Mouse (Mus musculus): ENCODE measurements around the gene Rpap1.

Gene Rpap1

DNA sequence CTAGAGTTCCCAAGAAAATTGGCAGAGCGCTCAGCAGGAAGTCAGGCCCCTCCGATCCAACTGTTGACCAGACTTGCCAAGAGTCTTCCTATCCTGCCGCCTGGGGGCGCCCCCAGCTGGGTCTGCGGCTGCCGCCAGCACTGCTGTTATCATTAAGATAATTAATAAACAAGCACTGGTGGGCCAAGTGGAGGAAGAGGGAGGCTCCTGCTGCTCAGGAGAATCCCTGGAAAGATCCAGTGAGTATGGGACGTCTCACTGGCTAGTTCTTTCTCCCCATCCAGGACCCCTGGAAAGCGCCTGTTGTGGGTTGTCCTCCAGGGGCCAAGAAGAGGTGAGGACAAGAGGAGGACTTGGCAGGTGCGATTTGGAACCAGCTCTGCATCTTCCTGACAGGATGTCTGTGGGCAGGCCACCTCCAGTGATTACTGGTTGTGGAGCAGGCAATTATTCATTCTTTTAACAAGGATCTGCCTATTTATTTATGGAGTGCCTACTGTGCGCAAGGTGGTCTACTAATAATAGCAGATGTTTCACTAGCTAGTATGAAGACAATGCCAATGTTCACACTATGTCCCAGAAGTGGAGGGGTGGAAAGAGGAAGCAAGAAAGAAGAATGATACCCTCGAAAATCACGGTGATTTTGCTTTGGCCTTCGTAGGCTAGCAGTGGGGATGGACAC is 11.1 kb upstream of the Rpap1 start:
- peak; percentile 83 to 89 for DNase-seq

DNA sequence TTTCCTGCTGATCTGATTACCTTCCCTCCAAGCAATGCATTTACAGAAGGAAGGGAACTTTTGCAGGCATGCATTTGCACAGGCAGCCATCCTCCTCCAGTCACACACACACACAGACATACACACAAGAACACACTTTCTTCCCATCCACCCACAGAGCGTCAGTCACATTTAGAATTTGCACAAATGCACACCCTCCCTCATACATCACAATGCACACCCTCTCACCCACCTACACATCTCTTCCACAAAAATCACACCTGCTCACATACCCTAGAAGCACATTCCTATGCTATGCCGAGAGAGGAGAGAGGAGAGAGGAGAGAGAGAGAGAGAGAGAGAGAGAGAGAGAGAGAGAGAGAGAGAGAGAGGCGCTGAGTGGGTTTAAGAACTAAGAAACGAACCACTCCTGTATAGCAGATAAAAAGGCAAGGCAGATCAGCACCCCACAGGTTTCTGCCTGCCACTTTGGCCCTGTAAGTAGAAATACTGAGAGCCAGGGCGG is 10.0 kb upstream of the Rpap1 start, which contains the start of gene Tyro3:
Tyro3 (plus strand) TSS at position 455 of the 505 bp plus-strand sequence.
- DNase-seq: no peak

DNA sequence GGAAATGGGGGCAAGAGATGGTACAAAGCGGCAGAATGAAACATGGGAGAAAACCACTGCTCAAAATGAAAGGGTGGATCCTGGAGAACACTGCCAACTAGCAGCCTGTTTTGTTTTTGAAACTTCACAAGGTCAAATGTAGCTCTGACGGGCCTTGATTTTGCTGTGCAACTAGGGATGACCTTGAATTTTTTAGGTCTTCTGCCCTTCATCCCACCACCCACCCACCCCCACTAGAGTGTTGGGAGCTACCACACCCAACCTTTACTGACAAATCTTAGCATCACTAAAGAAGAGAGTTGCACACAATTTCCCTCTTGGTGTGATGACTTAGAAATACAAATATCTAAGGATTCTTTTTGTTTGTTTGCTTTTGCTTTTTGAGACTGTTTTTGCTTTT is 2.7 kb upstream of the Rpap1 start:
- no peak for DNase-seq

DNA sequence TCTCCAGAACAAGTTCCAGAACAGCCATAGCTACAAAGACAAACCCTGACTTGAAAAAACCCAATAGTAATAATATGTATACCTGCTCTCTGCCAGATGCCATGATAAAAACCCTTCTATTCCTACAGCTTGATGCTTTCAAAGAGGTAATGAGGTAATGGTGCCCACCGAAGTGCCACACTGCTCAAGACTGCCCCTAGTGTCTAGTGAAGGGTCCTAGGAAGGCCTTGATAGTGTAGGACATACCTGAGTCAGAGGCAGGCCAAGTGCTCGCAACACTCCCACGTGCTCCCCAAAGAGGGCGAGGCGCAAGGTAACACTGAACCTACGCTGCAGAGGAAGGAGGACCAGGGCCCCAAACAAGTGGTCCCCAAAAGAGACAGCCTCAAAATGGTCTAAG is 20.1 kb downstream of the Rpap1 start:
- DNase-seq: no peak

DNA sequence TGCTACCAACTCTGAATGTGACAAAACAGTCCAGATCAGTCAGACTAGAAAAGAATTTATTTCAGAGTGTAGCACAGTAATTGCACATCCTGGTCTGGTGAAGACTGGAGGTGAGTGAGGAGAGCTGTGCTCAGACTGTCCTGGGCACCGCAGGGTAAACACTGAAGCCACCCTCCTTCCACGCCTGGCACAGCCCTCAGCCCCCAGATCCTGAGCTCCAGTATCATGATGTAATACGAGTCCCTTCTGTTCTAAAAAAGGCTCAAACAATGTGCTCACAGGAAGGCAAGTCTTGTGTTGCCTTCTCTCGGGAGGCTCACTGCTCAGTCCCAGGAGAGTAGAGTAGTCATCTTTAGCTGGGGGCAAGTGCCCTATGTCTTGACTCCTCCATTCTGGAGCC is 23.4 kb downstream of the Rpap1 start:
- no peak for DNase-seq

DNA sequence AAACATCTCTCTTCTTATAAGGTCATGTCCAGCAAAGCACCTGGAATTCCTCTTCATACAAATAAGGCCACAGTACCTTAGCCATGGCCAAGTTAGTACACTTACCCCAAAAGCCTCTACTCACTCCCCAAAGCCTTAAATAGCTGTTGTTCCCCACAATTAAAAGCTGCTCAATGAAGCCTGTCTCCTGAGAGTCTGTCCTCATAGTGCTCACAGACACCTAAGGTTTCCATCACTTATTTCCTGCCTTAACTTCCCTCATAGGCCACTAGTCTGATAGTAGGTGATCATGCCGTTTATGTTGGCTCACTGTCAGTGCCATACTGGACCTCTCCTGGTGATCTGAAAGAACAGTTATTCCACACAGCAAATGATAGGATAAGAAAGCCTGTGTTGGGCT is 25.1 kb downstream of the Rpap1 start:
- DNase-seq: no peak

DNA sequence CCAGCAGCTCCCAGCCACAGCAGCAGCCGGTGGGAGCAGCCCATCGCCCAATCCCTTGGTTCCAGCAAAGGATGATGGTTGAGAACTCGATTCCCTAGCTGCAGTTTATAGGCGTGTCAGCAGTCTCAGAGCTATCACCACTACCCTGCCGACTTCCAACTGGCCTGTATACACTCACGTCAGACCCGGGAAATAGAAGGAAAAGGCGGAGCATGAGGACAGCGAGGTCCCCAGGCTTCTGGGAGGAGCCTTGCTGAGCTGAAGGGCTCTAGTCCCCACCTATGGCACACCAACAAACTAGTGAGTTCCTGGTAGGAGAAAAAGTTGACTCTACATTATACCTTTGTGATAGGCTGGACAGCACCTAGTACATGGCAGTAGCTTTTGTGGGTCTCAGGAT is 27.1 kb downstream of the Rpap1 start, which contains the start of gene Ltk:
Ltk (minus strand) TSS at position 181 of the 400 bp plus-strand sequence.
- DNase-seq: no peak

DNA sequence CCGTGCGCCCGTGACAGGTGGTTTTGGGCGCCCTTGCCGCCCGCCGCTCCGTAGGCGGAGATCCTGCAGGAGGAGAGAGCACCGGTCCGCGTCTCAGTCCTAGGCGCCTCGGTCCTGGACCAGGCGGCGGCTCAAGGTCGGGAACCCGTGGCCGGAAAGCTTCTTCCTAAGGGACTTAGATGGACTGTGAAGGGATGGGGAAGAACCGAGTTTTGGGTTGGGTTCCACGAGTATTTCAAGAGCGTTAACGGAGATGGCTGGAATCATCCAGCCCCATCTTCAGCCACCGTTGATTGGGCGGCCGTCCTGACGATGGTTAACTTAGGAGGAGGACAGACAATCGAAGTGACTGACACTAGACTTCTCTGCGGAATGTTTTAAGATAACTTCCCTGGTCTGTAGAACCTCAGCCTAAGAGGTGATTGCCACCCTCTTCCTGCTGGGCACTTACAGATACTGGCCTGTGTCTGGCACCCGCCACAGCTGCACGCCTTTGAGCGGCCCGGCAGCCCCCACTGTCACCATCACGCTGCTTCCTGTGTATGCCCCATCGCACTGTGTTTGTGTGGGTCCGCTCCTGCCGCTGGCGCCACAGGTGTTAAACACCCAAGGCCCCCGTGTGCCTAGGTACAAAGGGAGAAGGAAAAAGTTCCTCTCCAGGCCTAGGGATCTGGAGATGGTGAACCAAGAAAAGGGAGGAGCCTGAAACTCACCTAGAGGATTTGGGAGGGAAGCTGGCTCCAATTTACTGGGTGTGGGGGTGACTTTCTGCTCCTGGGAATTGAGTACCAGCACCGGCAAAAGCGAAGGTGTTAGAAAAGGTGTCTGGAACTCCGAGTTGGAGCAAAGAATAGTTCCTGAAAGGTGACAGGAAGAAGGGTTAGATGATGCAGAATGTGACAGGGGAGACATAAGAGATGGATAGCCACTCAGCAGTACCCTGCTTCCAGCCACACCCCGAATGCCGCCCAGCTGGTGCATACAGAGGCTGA is 28.2 kb downstream of the Rpap1 start:
- no peak for DNase-seq

DNA sequence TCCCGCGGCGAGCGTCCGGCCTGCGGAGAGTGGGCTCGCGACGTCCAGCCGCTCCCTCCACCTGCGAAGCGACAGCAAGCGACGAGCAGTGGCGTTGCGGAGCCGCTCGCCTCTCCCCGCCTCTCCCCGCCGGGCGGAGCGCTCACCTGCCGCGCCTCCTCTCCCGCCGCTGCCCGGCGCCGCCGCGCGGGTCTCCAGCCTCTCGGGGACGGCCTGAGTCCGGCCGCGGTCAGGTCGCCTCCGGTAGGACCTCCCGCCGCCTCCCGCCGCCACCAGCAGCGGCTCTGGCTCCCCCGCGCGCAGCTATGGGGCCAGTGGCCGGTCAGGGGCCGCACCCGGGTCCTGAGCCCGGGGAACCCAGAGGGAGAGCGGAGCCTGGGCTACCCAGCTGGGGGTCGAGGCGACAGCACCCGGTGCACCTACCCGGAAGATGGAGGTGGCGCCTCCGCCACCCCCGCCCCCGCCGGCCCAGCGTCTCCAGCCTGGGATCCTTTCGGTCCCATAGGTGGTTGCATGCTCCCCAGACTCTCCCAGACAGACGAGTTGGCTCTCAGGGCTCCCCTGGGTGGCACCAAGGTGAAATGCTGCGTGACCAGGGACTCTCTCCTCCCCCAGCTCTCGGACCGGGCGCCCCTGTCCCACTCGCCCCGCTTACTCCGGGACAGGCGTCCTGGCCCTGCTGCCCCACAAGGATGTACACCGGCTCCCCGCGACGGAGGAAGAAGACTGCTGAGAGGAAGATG is 29.1 kb downstream of the Rpap1 start:
- DNase-seq: peak; percentile 42 to 45

DNA sequence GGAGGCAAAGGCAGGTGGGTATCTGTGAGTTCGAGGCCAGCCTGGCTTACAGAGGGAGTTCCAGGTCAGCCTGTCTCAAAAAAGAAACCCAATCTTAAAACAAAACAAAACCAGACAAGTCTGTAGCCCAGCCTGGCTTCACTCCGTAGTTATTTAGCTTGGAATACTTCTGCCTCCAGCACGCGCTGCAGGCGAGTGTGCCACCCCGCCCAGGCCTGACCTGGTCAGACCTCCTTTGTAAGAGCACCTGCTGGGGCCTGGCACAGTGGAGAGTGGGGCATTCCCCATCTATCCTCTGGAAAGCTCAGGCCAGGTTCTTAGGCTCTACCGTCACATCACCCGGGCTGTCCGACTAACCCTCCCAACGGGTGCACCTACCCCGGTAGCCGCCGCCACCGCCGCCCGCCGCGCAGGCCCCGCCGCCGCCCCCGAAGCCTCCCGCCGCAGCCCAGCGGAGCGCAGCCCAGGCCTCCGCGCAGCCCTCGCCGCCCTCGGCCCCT is 29.7 kb downstream of the Rpap1 start:
- peak; percentile 14 to 34 for DNase-seq

DNA sequence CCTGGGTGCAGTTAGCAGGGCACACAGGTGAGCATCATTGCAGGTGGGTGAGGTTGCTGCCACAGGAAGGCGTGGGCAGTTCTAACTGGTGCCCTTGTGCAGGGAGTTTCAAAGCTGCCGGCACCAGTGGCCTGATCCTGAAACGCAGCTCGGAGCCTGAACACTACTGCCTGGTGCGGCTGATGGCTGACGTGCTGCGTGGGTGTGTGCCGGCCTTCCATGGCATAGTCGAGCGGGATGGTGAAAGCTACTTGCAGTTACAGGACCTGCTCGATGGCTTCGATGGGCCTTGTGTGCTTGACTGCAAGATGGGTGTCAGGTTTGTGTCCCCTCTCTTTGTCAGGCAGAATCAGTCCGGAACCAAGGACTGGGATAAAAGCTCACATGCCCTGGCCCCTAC is 38.1 kb downstream of the Rpap1 start:
- DNase-seq: no peak

DNA sequence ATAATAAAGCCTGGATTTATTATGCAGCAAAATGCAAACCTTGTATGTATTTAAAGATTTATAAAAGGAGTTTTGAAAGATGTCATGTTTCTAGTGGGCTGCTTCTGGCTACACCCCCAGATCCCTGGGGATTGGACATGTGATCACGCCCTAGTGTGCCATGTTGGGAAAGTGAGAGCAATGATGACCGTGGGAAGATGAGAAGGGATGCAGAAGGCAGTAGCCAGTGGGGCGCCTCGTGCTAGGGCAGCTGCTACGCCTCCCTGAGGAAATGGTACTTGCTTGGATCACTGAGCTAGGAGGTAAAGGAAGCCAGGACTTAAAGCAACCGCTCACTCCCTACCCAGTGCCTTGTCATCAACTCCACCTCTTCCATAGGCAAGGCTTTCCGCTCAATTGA is 39.8 kb downstream of the Rpap1 start:
- no peak for DNase-seq

DNA sequence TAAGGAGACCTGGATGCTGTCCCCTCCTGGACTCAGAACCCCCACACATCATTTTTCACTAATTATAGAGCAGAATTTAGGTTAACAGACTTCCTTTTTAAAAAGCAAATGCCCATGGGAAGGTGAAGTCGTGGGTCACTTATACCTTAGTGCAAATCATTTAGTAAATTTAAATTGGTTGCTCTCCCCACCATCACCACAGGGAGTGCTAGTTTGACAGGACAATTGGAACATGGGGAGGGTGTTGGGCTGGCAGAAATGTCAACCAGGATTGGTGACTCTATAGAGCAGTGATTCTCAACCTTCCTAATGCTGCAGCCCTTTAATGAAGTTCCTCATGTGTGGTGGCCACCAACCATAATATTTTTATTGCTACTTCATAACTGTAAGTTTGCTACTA is 42.1 kb downstream of the Rpap1 start:
- DNase-seq: peak; percentile 38 to 52

DNA sequence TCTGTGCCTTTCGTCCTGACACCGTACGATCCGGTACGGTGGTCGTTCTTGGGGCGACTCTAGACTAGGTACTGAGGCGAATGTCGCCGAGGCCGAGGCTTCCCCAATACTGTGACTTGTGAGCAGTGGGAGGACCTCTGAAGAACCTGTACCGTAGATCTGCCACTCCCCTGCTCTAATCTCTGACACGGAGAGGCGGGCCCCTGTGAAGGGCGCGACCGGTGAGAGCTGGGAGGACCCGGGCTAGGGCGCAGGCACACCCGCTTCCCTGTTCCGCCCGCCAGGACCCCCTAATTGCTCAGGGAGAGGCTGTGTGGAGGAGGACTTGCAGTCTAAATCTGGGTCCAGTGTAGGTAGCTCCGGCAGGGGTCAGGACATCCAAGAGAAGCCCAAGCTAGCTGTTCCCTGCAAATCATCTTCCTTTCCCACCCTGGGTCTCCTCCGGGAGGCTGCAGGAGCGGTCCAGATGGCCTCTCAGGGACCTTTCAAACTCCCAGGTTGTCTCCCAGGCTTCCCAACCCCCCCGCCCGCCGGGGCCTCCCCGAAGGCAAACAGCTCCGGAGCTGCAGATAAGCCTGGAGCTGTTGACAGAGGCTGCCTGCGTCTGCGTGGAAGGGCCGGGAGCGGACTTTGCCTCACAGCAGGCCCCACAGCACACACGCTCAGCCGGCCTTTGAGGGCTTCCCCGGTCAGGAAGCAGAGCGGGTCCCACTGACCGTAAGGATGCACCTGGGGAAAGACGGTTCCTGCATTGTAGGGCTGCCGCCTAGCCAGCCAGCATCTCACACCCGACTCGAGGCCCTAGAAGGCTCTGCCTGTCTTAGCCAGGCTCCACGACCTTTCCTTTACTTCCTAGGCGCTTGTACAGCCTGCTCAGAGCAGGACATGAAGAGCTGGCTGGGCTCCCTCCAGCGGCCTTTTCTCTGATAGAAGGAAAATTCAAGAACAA is 42.9 kb downstream of the Rpap1 start:
- DNase-seq: peak; percentile 17 to 25

DNA sequence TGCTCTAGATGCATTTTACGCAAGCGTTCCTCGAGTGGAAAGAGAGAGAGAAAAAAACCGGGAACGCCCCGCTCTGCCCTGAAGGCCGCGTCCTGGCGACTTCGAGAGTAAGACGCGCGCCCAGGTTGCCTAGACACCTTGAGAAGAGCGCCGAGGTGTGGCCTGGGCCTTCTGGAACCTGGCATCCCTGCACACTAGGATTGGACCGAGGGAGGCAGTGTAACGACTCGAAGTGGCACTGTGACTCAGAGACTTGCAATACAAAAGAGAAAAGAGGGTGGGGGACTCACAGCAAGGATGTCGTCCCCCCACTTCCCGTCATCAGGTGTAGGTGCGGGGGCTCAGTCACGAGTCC is 43.6 kb downstream of the Rpap1 start:
- peak in 1 of 2 experiments; percentile 18 for DNase-seq

DNA sequence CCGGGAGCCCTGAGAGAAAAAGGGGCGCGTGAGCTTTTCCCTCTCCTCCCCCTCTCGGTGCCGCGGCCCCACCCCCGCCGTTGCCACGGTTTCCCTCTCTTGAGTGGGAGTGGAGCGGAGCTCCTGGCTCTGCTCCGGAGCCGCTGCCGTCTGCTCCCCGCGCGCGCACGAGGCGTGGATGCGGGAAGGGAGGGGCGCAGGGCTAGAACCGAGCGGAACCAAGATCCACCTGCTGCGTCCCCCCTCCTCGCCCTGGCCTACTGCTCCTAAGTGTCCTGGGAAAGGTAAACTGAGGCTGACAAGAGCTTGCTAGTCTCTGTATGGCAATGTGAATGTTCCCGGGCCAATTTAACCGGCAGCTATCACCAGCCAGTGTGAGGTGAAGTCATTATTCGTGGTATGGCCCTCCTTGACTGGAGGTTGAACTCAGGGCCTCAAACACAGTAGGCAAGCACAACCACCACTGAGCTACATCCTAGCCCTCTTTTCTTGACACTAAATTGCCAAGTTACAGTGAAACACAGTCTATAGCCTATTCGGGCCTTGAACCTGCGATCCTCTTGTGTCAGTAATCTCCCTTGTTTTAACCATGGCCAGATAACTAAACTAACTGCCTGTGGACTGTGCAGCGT is 44.0 kb downstream of the Rpap1 start:
- peak; percentile 29 to 31 for DNase-seq

DNA sequence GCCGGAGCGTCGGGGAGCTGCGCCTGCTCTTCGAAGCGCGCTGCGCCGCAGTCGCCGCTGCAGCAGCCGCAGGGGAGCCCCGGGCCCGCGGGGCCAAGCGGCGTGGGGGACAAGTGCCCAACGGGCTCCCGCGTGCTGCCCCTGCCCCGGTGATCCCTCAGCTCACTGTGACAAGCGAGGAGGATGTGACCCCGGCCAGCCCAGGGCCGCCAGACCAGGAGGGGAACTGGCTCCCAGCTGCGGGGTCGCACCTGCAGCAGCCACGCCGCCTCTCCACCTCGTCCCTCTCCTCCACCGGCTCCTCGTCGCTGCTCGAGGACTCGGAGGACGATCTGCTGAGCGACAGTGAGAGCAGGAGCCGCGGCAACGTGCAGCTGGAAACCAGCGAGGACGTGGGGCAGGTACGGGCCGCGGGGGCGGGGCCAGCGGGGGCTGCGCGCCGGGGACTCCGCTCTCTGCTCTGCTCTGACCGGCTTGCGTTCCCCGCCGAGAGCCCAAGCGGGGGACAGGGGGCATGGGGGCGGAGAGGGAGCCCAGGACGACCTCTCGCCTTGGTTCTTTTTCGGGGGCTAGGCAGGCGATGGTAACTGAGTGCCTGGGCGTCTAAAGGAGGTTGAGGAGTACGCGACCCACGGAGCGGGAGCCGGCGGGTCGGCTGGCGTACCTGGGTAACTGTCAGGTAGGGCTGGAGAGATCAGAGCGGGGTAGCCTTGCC is 44.7 kb downstream of the Rpap1 start:
- DNase-seq: peak; percentile 32 to 36

DNA sequence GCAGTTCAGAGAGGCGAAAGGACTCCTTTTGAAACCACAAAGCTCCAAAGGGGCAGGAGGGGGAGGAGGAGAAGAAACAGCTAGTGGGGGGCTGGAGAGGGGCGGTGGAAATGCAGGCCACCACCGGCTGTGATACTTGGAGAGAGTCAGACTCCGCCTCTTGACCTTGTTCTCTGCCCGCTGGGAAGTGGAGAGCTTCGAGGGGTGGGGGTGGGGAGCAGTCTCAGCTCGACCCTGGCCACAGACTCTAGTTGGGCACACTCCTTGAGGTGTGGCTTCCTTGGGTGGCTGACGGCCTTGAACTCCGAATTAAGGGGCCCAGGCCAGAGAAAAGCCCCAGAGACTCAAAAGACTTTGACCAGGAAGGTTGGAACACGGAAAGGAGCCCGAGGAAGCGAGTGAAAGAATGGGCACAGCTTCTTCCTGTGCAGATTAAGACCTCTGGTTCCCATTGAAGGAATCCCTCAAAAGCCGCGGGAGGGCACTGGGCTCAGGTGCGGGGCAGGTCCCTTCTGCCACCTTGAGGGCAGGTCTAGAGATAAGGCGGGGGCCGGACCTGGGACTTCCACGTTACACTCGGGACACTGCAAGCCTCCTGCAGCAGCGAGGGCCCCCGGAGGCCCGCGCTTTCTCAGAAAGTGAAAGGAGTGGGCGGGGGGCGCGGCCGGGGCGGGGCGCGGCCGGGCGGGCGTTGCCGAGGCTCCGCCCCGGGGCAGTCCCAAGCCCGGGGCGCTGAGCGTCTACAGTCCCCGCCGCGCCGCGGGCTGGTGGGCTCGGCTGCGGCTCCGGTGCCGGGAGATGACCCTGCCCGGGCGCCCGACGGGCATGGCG is 45.5 kb downstream of the Rpap1 start, which contains the start of gene Itpka:
Itpka (plus strand) TSS at position 757 of the 831 bp plus-strand sequence.
- peak; percentile 39 to 59 for DNase-seq

DNA sequence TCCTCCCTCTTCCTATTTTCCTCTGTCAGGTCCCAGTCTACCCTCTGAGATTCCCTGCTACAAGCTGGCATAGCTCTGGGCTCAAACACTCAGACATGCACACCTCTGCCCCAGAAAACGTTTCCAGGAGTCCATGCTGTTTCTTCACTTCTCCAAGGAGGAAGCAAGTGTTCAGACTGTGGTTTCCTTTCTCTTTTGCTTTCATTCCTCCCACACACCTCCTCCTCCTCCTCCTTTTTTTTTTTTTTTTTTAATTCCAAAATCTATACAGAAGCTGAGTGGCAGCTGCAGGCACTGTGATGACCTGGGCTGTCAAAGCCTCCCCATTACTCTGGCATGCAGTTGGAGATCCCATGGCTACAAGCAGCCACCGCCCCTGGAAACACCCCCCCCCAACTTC is 46.8 kb downstream of the Rpap1 start:
- DNase-seq: no peak

Measured in cerebellum, postnatal 10 days (tissue).